Mouse (Mus musculus) liver, adult 2 months (tissue): ENCODE measurements at regions not wholly inside any gene's neighbourhood (a gene's known extent, or its start where the extent isn't known, plus 50 kb on each side); places are given as distances from the start of the nearest gene placed in this dataset.

Source experiments
- CTCF ChIP-seq: fragments of 200-500 bp; IDR thresholded peaks from 2 replicates; pipeline ENCODE4 v1.5.1; 2011; ENCODE audit warnings: low read depth, low read length, control low read depth
- POLR2A ChIP-seq: fragments of 200-500 bp; IDR thresholded peaks from 2 replicates; pipeline ENCODE4 v1.6.1; 2011; ENCODE audit warnings: low read length, control low read depth; ENCODE audit not compliant: insufficient read depth; ENCODE audit errors: extremely low read depth

GRCm38 (mm10) chr16:20798115-20798514 is 63.8 kb upstream of the Thpo start:
- TF ChIP-seq CTCF: no peak
- no peak for TF ChIP-seq POLR2A
